Comparison of ENCODE assay signal across 21 mouse cellular contexts in genomic region chr9:117863318-117863717, GRCm38 (mm10).
DNase-seq lines count a peak whose midpoint lies in the region; ATAC-seq lines count a peak whose summit lies in the region.
"Had no signal": no experiment of that assay in that cellular context is flagged by ENCODE, and none has a peak within 500 bp of the region (broad histone marks: within the 10 kb centered on the region; RNA-seq: fewer than 3 reads in every experiment).

No protein-coding gene starts in this region.

- peak; percentile 5 for DNase-seq in thymus, postnatal 0 days (ENCODE audit: low spot score)
- DNase-seq in thymus, postnatal 14 days: no peak
- no peak for DNase-seq in left cerebral cortex, adult 11 months (ENCODE audit: low spot score)
- no peak for DNase-seq in urinary bladder, postnatal 14 days (ENCODE audit: low spot score)
- DNase-seq in spleen, postnatal 36 days (ENCODE audit: low spot score in 2 of 2): no peak
- DNase-seq: adrenal gland, postnatal 10 days; adrenal gland, postnatal 36 days; cerebellum, adult 11 months; cerebellum, adult 2 months; cerebellum, adult 9-11 months; embryo, embryonic 11 days; forebrain, postnatal 0 days; gastrocnemius, adult 2 months; gastrocnemius, postnatal 14 days; heart, adult 2 months; heart, postnatal 14 days; heart, postnatal 4 days had no signal

- peak; percentile 90 for ATAC-seq in common myeloid progenitor, adult 5-6 weeks (replicated peaks; ENCODE audit: low read depth, poor library complexity, severe bottlenecking)
- ATAC-seq in megakaryocyte, adult 5-6 weeks (ENCODE audit: poor library complexity, severe bottlenecking): peak; percentile 38; the same call in 1 of the 2 replicates
- ATAC-seq: forebrain, embryonic 14.5 days; forebrain, postnatal 0 days; Patski had no signal
